Mouse (Mus musculus): ENCODE measurements at regions not wholly inside any gene's neighbourhood (a gene's known extent, or its start where the extent isn't known, plus 50 kb on each side); places are given as distances from the start of the nearest gene placed in this dataset.

DNA sequence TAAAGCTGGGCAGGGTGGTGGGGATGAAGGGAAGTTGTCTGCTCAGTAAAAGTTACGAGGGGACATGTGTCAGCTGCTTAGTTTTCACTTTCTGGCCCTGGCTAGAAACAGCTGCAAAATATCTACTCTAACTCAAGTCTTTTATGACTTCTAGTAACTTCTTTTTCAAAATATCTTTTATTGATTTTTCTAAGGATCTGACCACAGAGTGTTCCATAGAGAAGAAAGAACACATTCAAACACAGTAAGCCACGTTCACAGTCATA, 483.3 kb downstream of the Meis1 start:
- Histone ChIP-seq H3K4me3 (replicated peaks; ENCODE audit: extremely low read depth, low read depth, low read length) (no peak overlapping the region), H3K4me1 (ENCODE audit: control insufficient read depth, insufficient read depth, low read length) (no peaks in the 10 kb centered on the region)
- no peak for DNase-seq
- 57% methylated on average over 2 of the region's 2 CpGs for WGBS
- TF ChIP-seq CTCF (IDR thresholded peaks at IDR 0.05; ENCODE audit: insufficient read depth, low read length) (no peak), POLR2A (IDR thresholded peaks at IDR 0.05; ENCODE audit: borderline replicate concordance, extremely low read depth, low read depth, low read length) (no peak)

DNA sequence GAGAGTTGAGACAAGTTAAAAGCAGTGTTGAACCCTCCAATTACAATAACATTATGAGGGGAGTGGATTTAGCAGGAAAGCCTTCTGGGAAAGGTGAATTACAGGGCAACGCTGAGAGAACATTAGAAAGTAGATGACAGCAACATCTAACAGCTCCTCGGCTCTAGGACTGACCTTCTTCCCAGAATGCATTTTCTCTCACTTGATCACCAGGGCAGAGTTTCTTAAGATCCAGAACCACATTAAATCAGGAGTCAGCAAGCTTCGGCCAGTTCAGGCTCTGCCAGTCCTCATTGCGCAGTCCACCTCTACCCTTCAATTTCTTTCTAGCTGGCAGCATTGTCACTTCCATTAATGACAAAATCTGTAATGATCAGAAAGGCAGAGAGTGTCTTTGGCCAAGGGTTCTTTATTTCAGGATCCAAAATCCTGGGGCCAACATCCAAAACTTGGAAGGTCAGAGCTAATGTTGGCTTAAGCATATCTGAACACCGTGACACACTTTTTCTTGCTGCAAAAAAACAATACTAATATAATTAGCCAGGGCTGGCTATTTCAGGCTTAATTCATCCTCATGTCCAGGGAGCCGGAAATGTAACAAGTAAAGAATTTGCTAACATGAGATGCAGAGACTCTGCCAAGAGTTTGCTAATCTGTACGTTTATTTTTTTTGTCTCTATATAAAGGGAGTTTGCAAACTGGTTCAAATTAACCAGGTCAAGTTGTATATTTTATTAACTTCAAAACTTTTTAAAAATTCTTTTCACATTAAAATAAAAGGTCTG, 483.8 kb downstream of the Meis1 start:
- no peak for DNase-seq
- H3K4me3 ChIP-seq (replicated peaks; ENCODE audit: extremely low read depth, low read depth, low read length): no peak overlapping the region
- TF ChIP-seq POLR2A (IDR thresholded peaks at IDR 0.05; ENCODE audit: borderline replicate concordance, extremely low read depth, low read depth, low read length): no peak
- TF ChIP-seq CTCF (IDR thresholded peaks at IDR 0.05; ENCODE audit: insufficient read depth, low read length): no peak
- H3K4me1 ChIP-seq (ENCODE audit: control insufficient read depth, insufficient read depth, low read length): no peaks in the 10 kb centered on the region
- WGBS: 56% methylated on average over 7 of the region's 7 CpGs

DNA sequence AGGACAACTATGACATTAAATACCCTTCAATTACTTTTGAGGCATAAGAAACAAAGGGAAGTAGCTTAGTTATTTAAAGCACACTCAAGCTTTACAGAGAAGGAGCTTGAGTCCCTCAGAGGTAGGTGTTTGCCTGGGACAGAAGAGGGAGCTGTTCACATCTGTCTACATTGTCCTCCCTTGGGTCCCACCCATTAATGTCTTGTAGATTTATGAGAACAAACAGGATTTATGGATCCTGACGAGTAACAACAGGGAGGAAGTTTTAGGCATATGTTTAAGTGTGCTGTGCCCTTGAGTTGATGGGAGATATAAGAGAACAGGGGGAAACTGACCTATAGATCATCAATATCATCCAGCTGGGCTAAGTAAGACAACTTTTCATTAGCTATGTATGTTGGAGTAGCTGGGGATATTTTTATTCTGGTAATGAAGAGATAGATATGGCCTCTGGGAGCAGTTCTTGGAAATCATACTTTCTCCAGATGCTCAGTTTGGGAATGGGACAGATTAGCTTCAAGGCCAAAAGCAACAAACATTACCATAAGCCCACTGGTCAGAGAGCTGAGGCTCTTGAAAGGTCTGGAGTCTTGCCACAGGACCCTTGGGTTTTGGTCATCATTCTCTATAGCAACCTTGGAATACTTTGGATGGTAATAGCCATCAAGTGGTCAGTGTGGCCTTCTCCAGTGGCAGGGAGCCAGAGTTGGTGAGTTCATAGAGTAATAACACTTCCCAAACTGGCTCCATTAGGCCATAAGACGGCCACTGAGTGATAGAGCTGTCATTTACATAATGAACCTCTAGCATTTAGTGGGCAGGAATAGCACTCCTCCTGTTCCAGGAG, 487.3 kb downstream of the Meis1 start:
- TF ChIP-seq CTCF (IDR thresholded peaks at IDR 0.05; ENCODE audit: insufficient read depth, low read length) (no peak), POLR2A (IDR thresholded peaks at IDR 0.05; ENCODE audit: borderline replicate concordance, extremely low read depth, low read depth, low read length) (no peak)
- Histone ChIP-seq H3K4me3 (replicated peaks; ENCODE audit: extremely low read depth, low read depth, low read length) (no peak overlapping the region), H3K4me1 (ENCODE audit: control insufficient read depth, insufficient read depth, low read length) (no peaks in the 10 kb centered on the region)
- DNase-seq: no peak
- 57% methylated on average over 2 of the region's 2 CpGs for WGBS

DNA sequence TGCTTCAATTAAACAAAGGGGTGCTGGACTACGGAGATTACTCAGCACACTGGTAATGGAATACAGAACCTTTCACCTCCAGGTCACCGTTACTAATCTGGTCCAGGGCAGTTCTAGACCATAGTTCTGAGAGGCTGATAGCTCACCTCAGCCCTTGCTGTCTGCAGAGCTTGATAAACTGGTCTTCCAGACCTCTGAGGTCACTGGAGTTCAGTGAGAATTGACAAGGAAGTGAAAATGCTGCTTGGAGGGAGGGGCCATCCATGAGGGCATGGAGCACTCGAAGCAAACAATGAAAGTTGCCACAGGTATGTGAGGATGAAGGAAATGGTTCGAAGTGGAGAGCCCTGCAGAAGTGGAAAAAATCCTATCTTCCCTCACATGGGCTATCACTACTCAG, 490.2 kb downstream of the Meis1 start:
- Histone ChIP-seq H3K4me3 (replicated peaks; ENCODE audit: extremely low read depth, low read depth, low read length) (no peak overlapping the region), H3K4me1 (ENCODE audit: control insufficient read depth, insufficient read depth, low read length) (no peaks in the 10 kb centered on the region)
- WGBS: 52% methylated on average over 4 of the region's 4 CpGs
- TF ChIP-seq POLR2A (IDR thresholded peaks at IDR 0.05; ENCODE audit: borderline replicate concordance, extremely low read depth, low read depth, low read length): no peak
- TF ChIP-seq CTCF (IDR thresholded peaks at IDR 0.05; ENCODE audit: insufficient read depth, low read length): no peak
- DNase-seq: no peak

DNA sequence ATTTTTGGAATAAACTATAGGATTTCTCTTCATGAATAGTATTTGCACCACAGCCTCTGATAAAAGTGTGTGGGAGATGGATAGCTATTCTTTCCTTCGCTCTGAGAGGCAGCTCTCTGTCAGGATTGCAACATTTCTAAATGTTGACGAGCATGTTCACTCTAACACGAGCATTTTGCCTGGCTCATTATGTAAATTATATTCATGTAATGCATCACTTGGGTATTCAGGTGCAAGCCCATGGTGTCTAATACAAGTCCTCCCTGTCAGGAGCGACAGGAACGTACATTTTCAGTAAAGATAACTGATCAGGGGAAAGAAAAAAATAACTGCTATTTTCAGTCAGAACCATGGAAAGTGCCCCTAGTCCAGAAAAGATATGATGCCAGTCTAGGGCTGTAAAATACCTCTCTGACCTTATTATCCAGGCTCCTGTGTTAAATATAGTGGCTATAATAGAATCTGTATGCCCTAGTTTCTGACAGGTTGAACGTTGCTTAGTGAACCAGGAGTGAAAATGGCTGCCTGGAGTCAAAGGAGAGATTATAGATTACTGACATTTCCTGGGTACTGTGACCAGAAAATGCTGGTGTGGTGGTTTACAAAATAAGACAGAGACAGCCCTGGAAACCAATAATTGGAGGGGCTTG, 523.6 kb downstream of the Meis1 start:
- TF ChIP-seq CTCF (IDR thresholded peaks at IDR 0.05; ENCODE audit: insufficient read depth, low read length) (no peak), POLR2A (IDR thresholded peaks at IDR 0.05; ENCODE audit: borderline replicate concordance, extremely low read depth, low read depth, low read length) (no peak)
- H3K4me1 ChIP-seq (ENCODE audit: control insufficient read depth, insufficient read depth, low read length): no peaks in the 10 kb centered on the region
- H3K4me3 ChIP-seq (replicated peaks; ENCODE audit: extremely low read depth, low read depth, low read length): no peak overlapping the region
- no peak for DNase-seq
- 77% methylated on average over 6 of the region's 6 CpGs for WGBS

DNA sequence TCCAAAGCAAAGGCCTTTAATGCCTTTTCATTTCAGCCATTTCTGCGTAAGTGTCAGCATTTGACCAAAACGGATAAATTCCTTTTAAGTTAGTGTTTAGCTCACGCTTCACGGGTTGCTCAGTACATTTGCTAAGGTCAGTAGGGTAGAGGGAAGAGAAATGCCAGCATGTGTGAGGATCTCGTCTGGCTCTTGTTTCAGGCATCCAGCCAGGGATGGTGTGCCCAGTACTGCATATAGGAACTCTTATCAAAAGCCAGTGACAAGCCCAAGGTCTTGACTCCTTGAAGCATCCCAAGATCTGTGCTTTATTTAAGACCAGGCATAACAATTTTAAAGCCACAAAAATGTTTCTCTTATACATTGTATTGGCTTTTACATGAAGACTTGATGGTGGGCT, 524.8 kb downstream of the Meis1 start:
- 77% methylated on average over 5 of the region's 5 CpGs for WGBS
- TF ChIP-seq POLR2A (IDR thresholded peaks at IDR 0.05; ENCODE audit: borderline replicate concordance, extremely low read depth, low read depth, low read length) (no peak), CTCF (IDR thresholded peaks at IDR 0.05; ENCODE audit: insufficient read depth, low read length) (no peak)
- Histone ChIP-seq H3K4me3 (replicated peaks; ENCODE audit: extremely low read depth, low read depth, low read length) (no peak overlapping the region), H3K4me1 (ENCODE audit: control insufficient read depth, insufficient read depth, low read length) (no peaks in the 10 kb centered on the region)
- no peak for DNase-seq

DNA sequence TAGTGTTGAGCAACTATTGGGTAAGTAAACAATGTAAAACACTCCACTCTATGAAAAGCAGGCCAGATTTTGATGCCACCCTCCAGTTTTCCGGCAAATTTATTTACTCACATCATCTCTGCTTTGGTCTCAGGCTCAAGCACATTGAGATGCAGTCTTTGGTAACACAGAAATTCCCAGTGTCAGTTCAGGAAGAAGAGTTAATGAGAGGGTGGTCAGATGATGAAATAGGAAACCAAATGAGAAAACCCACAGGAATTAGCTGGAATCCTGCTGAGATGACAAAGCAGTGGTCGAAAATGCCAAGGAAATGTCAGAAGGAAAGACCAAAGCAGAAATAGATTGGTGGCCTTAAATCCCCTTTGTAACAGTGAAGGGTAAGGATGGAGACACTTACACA, 525.7 kb downstream of the Meis1 start:
- Histone ChIP-seq H3K4me1 (ENCODE audit: control insufficient read depth, insufficient read depth, low read length) (no peaks in the 10 kb centered on the region), H3K4me3 (replicated peaks; ENCODE audit: extremely low read depth, low read depth, low read length) (no peak overlapping the region)
- no peak for DNase-seq
- WGBS: 39% methylated on average over 2 of the region's 2 CpGs
- TF ChIP-seq POLR2A (IDR thresholded peaks at IDR 0.05; ENCODE audit: borderline replicate concordance, extremely low read depth, low read depth, low read length) (no peak), CTCF (IDR thresholded peaks at IDR 0.05; ENCODE audit: insufficient read depth, low read length) (no peak)

DNA sequence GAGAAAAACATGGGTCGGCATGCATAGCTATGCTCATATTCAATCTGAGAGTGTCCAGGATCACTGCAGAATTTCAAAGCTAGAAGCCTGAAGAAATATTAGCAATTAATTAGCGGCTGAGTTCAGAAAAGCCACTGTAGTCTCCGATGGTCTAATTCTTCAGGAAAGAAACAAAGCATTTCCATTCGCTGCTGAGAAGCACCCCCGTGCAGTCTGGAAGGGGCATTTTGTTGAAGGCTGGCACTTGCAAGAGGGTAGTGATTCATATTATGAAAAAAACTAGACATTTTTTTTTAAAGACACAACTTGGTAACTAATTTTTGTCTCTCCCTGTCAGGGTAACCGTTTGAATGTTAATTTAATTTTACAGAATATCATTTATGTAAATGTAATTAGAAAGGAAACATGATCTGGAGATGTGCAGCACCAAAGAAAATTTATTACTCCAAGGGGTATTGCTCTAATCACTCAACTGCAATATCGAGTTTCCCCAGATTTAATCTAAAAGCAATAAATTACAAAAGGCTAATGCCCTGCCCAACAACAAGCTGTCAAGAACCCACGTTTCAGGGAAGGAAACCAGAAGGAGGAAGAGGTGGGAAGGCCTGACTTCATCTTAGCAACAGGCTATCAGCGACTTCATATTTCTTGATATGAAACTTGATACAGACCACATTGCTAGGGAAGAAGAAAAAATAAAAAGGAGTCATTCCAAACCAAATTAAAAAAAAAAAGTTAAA, 529.1 kb downstream of the Meis1 start:
- 60% methylated on average over 9 of the region's 9 CpGs for WGBS

DNA sequence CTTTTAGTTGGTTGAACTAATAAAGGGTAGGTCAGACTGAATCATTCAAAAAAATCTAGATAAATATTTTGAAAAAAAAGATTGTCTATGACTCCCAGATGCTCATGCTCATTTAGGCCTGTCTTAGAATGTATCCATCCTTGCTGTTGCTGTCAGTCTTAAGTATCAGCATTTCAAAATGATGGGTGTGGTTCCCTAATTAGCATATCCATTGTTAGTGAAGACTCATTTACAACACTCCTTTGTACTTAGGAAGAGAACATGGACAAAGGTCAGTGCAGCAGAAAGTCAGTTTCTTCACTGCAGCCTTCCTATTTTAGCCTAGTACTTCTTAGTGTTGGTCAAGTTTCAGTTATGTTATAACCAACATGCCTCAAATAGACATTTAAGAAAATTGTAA, 525.2 kb upstream of the Etaa1 start:
- Histone ChIP-seq H3K4me3 (replicated peaks; ENCODE audit: extremely low read depth, low read depth, low read length) (no peak overlapping the region), H3K4me1 (ENCODE audit: control insufficient read depth, insufficient read depth, low read length) (no peaks in the 10 kb centered on the region)
- no peak for TF ChIP-seq POLR2A (IDR thresholded peaks at IDR 0.05; ENCODE audit: borderline replicate concordance, extremely low read depth, low read depth, low read length)
- TF ChIP-seq CTCF (IDR thresholded peaks at IDR 0.05; ENCODE audit: insufficient read depth, low read length): no peak
- DNase-seq: no peak

More for the DNA sequence above, 529.1 kb downstream of the Meis1 start:
- no peak for TF ChIP-seq CTCF (IDR thresholded peaks at IDR 0.05; ENCODE audit: insufficient read depth, low read length)
- no peak for TF ChIP-seq POLR2A (IDR thresholded peaks at IDR 0.05; ENCODE audit: borderline replicate concordance, extremely low read depth, low read depth, low read length)
- no peak overlapping the region for H3K4me3 ChIP-seq (replicated peaks; ENCODE audit: extremely low read depth, low read depth, low read length)
- no peak for DNase-seq
- H3K4me1 ChIP-seq (ENCODE audit: control insufficient read depth, insufficient read depth, low read length): no peaks in the 10 kb centered on the region

All from lung, adult 2 months (tissue).